Mouse (Mus musculus) NIH3T3 (cell line): ENCODE measurements around the gene Fam192a.
A peak's percentile ranks its signal among the peaks of the same experiment; 100 is the strongest.

Experiments
- DNase-seq: peaks from one replicate; pipeline ENCODE4 v3.0.0-alpha.2; 2012; ENCODE audit warnings: low read depth

Gene Fam192a

DNA sequence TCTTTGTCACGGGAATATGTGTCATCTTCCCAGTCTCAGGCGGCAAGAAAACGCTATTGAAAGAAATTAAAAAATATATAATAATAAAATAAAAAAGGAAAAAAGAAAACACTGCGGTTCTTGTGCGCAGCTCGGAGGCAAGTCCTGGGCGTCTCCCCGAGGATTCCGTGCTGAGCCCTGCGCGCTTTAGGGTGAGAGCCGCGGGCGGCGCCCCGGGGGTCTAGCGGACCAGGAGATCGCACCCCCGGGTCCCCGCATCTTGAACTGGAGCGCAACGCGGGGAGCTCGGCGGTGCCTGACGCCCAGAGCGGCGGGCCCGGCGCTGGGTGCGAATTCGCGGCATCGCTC lies 69.3 kb downstream of the Fam192a start:
- no peak for DNase-seq

DNA sequence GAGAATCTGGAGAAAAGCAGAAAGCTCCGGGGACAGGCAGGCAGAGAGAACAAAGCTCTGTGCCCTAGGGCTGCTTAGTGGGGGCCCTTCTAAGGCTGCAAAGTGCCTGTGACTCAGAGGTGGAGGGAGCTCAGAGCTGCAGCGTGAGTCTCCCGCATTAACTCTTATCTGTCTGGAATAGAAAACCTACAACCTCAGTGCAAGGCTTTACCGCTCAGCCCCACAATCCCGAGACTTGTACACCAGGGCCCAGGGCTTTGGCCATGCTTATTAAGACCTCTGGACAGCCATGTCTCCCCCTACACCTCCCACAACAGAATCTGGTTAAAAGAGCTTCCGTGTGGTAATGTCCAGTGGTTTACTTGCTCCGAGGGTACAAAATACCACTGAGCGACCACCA lies 69.8 kb downstream of the Fam192a start:
- DNase-seq = peak; percentile 83

DNA sequence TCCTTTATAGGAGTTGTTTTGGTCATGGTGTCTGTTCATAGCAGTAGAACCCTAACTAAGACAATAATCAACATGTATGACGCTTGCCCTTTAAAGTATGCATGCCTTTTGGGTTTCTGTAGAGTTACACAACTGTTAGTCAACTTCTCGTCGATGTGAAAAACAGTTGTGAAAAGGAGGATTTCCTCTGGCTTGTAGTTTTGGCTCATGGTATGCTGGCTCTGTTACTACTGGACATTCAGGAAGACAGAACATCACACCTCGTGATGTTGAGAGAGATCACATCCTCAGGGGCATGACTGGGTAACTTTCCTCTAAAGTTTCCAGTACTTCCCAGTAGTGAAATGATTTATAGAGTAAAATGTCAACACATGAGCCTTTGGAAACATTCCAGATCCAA lies 71.2 kb downstream of the Fam192a start:
- peak; percentile 57 for DNase-seq

DNA sequence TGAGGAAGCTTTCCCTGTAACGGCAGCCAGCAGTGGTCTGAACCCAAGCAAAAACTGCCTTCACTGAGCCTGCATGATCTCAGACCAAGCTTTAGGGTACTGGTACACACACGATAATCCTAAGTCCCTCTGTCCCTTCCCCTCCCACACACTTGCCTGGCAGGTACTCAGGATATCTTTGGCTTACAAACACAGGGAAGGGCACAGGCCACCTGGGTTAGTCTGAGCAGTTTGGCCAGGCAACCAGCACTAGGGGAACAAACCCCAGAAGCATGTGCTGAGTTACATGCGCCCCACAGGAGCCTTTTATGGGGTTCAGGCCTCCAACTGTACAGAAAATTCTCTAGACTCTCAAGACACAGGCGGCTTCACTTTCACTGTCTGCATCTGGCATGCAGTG lies 71.9 kb downstream of the Fam192a start:
- DNase-seq = no peak

- peak; percentile 87 for DNase-seq
Observed at GRCm38 (mm10) chr8:94528245-94528644, 73.6 kb downstream of the Fam192a start.

DNA sequence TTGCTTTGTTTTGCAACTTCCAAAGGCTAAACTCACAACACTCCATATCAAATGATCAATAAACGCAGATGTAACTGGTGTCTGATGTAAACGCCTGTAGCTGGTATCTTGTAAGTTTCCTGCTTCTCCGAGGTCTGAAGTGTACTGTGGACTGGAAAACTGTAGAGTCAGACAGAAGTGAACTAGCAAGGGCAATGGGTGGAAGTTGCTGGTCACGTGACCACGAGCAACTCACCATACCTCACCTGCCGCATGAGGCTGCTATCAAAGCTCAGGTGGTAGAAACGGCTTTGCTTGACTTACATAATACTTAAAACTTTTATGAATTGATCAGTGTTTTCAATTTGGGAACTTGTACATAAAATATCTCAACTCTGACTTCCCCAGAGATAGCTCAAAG lies 74.6 kb downstream of the Fam192a start:
- DNase-seq = no peak

- DNase-seq = no peak
Observed at GRCm38 (mm10) chr8:94524554-94524953, 77.2 kb downstream of the Fam192a start.
